Mouse (Mus musculus): Measurements from ENCODE around the gene Pola1.
"Not testable (repeated sequence)": the region's sequence is repeated elsewhere in the genome, so short reads cannot be mapped to it uniquely, and the experiment has no call there.

The Pola1 gene

DNA sequence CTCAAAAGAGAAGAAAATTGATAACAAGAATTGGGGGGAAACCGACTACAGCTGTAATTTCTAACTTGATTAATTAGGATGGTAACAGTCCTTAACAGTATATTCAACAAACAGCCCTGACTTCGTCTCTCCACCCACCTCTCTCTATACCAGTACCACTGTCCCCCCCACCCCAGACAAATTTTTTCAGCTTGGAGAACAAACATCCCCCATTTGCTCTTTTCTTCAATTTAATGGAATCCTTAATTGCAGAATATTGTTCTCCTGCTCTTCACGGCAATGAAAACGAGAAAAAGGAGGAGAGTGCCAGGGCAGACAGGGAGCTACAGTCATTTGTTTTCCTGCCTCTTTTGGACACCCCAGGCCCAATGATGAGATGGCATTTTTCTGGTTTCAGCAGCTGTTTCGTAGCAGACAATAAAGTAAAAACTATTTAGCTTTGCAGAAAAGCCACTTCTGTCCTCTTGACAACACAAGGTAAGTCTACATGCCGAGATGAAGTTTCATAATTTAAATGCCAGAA lies 202.2 kb downstream of the Pola1 start:
- DNase-seq (ENCODE audit: low read depth) = no peak

DNA sequence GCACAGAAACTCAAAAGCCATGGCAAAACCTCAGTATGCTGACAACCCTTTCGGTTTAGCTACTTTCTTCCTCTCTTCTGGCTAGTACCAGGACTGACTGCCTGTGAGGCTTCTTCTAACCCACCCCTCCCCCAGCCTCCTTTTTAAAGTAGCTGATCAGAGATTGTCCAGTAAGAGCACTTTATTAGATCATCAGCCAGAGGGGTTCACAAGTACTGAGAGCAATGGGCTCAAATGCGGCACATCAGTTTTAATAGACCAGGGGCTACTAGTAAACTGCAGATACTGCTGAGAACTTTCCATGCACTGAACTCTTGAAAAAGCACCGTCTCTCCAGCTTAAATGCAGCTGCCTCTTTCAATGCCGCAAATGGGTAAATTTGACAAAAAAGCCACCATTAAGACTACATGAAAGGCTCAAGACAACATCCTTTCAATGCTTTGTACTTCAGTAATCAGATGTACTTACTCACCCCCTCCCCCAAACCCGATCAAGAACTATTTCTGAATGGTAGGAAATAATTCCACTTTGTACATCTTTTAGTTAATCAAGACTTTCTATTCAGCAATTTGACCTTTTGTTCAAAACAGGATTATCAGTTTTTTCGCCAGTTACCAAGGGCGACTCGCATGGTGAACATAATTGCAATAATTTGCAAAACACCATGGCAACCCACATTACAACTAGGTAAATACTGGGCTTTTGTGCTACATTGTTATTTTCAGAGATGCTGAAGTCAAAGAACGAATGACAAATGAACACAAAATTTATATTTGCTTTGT lies 202.8 kb downstream of the Pola1 start:
- no peak for DNase-seq (ENCODE audit: low read depth)

- DNase-seq (ENCODE audit: low read depth) = not testable (repeated sequence)
Observed at GRCm38 (mm10) chrX:93400871-93401270, 231.1 kb downstream of the Pola1 start.

GRCm38 (mm10) chrX:93397089-93397488 lies 234.9 kb downstream of the Pola1 start:
- DNase-seq (ENCODE audit: low read depth) = no peak

DNA sequence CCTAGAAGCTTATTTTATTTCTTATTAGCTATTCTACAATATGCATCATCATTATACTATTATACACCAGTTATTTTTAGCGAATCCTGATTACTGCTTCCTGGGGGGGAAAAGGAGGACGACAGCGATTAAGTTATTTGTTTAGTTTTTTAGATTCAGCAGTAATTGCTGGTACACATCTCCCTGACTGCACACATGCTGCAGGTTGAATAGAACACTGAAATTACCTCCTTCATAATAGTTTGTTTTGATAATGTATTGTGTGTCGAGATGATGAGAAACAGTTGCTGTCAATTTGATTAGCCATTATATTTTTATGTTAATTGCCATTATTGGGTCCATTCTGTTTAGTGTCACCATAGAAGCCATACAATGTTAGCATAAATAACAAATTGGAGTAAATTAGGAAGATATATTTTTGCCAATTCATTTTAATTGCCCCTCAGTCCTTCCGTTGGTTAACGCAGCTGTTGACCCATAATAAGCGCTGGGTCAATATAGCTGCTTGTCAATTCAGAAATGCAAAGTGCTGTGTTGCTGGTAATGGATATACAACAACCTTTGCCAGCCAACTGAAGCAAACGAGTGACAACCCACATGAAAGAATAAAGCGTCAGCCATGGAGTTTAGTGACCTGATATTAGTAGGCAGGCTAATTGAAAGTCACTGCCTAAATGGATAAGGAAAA lies 254.5 kb downstream of the Pola1 start:
- DNase-seq (ENCODE audit: low read depth) = no peak

GRCm38 (mm10) chrX:93373503-93373902 lies 258.5 kb downstream of the Pola1 start:
- no peak for DNase-seq (ENCODE audit: low read depth)

DNA sequence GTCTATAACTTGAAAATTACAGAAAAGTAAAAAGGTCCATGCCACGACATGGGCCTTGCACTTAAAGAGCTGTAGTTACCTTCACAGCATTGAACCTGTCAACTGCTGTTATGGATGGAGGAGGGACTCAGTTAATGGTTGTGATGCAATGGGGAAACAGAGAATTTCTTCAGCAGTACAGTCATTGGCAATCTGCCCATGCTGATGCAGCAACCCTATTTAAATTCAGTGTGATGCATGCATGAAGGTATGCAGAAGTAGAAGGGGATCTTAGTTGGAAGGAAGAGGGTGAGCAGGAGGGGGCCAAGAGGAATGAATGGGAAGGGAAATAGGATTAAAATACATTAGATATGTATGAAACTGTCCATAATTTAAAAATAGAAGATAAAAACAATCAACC lies 262.2 kb downstream of the Pola1 start:
- DNase-seq (ENCODE audit: low read depth) = peak; percentile 76

- DNase-seq (ENCODE audit: low read depth) = no peak
Observed at GRCm38 (mm10) chrX:93368211-93368610, 263.7 kb downstream of the Pola1 start.

DNA sequence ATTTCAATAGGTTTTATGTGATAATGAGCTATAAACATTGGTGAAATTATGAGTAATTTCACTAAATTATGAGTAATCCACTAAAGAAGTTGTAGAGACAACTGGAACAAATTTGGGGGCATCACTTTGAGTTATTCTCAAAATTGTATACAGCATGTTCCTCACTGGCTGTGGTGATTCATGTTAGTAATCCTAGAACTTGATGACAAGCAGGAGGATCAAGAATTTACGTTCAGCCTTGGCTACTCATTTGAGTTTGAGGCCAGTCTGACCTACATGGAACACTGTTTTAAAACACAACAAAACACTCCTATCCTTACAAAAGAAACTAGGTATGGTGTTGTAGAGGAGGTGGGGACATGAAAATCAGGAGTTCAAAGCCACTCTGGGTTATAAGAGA lies 310.6 kb downstream of the Pola1 start:
- peak; percentile 75 for DNase-seq (ENCODE audit: low read depth)

- DNase-seq (ENCODE audit: low read depth) = no peak
Observed at GRCm38 (mm10) chrX:93319979-93320378, 312.0 kb downstream of the Pola1 start.

GRCm38 (mm10) chrX:93317577-93317976 lies 314.4 kb downstream of the Pola1 start:
- no peak for DNase-seq (ENCODE audit: low read depth)

DNA sequence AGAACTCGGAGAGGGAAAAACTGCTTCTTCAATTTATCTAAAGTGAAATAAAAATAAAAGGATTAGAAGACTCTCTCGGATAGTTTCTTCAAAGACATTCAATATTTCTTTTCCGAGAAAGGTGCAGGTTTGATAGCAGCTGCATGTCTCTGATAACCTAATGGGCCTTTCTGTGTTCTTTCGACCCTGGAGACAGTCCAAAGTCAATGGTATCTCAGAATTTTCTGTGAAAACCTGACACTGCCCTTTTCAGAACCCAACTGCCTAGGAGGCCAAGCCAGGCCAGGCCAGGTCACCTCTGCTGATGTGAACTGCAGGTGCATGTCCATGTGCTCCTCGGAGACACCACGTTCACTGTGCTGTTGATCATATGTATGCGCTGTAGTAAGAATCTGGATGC lies 326.2 kb downstream of the Pola1 start:
- DNase-seq (ENCODE audit: low read depth) = no peak

GRCm38 (mm10) chrX:93301798-93302197 lies 330.2 kb downstream of the Pola1 start:
- no peak for DNase-seq (ENCODE audit: low read depth)

DNA sequence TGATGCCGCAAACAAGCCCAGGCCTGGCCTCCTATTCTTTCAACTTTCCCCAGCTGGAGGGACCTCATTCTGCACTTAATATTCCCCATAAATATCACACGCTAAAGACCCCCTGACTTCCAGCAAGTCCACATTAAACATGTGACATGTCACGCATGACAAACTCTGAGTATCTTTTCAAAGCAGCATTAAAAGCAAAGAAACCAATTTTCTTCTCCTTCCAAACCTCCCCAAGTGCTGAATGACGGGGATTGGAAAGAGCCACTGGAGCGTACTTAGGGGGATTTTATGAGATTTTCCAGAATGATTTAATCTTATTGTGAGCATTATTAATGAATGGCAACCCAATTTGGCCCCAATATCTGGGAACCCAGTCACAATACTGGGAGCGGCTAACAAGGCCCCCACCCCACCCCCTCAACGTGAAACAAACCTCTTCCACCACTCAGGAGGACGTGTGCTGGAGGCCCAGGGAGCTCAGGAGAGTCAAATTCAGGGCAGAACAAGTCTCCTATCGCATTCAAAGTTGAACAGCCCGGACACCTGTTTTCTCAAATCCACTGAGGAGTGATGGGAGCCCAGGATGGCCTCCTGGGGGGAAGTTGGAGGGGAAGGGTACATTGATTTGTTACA lies 331.7 kb downstream of the Pola1 start:
- DNase-seq (ENCODE audit: low read depth) = no peak

DNA sequence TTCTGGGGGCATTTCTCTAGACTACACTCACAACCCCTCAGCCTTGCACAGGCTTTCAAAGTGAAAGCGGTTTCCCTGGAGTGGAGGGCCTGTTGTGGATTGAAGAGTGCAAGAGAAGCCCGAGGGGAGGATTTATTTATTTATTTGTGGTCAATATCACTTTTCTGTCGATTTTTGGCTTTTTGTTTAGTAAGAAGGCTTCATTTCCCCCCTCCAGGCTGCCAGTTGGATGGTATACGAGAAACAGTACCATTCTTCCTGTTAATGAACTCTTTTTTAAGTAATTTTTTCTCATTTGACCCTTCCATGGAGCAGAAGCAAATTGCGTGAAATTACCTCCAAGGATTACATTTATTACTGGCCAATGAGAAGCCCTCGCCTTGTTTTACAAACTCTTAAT lies 332.2 kb downstream of the Pola1 start:
- no peak for DNase-seq (ENCODE audit: low read depth)

DNA sequence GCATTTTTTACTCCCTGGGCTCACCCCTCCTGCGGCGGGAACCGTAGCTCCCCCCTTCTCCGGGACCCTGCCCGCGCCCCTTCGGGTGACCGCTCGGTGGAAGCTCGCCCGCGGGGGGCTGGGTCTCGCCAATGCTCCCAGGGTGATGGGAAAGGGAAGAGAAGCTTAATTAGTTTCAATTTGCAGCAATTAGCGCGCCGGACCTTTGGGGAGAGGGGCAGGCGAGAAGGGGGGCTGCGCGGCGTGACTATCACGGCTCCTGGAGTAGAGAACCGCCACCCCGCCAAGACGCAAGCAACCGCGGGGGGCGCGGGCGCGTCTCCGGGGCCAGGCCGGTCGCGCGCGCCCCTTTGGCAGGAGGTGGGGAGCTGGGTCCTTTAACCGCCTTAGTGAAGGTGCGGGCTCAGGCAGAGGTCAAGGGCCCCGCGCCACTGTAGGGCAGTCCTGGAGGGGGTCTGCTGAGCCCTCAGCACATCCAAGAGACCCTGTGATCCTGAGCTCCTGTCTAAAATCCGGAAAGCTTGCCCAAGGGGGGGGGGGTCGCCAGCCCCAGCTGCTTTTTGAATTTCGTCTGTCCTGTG lies 332.8 kb downstream of the Pola1 start:
- no peak for DNase-seq (ENCODE audit: low read depth)

GRCm38 (mm10) chrX:93297001-93297441 lies 334.9 kb downstream of the Pola1 start:
- no peak for DNase-seq (ENCODE audit: low read depth)

DNA sequence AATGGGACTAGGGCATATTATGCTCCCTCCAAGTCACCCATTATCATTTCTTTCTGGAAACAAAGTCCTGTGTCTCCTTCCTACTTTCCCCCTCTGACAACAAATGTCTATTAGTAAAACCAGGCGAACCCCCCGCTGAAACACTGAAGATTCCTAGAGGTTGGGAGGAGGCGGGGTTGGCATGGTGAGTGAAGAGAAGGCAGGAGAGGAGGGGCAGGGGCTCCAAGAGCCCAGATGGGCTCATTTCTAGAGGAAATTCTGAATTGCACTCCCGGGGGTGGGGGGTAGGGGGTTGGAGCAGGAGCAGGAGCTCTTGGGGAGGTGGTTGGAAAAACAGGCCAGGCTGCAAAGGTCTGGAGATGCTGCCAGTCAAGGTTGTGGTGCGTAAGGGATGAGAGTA lies 336.1 kb downstream of the Pola1 start:
- no peak for DNase-seq (ENCODE audit: low read depth)

- no peak for DNase-seq (ENCODE audit: low read depth)
Observed at GRCm38 (mm10) chrX:93294736-93295490, 337.0 kb downstream of the Pola1 start.

DNA sequence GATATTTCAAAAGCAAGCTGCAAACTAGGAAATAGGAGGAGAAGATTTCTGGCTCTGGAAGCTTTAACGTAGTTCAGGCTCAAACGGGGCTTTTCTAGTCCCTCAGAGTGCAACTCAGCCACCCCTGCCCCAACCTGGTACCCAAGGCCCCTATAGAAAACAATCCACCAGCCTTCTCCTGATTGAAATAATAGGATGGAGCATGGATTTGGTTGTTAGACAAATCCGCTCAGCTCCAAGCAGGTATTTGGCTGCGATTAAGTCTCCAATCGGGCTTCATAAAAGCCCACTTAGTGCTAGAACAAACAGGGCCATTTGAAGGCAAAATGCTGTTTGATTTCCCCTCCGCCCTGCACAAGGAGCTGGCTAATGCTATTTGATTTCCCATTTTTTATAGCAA lies 339.9 kb downstream of the Pola1 start:
- no peak for DNase-seq (ENCODE audit: low read depth)

- DNase-seq (ENCODE audit: low read depth) = no peak
Observed at GRCm38 (mm10) chrX:93289851-93290380, 342.0 kb downstream of the Pola1 start.
